Mouse (Mus musculus) bone marrow macrophage, adult 2 months (primary cell): ENCODE data around the gene Zfp473. TPM values are rescaled to one million over a fixed set of nuclear protein-coding genes. Genes with fewer than 3 reads are reported as not detected.

Experiments used
- H3K27ac ChIP-seq: 2 replicates; pipeline ENCODE4 v1.5.1; 2012; ENCODE audit warnings: low read depth, low read length; ENCODE audit not compliant: insufficient read depth
- H3K4me1 ChIP-seq: 2 replicates; pipeline ENCODE4 v1.6.1; 2012; ENCODE audit warnings: low read length; ENCODE audit not compliant: control insufficient read depth, insufficient read depth
- H3K4me3 ChIP-seq: 2 replicates; pipeline ENCODE4 v1.5.1; 2012; ENCODE audit warnings: mild to moderate bottlenecking, low read length, moderate library complexity; ENCODE audit not compliant: insufficient read depth
- CTCF ChIP-seq: IDR thresholded peaks from 2 replicates; pipeline ENCODE4 v1.5.1; 2012; ENCODE audit warnings: low read depth, mild to moderate bottlenecking, low read length, moderate library complexity
- POLR2A ChIP-seq: IDR thresholded peaks from 2 replicates; pipeline ENCODE4 v1.6.1; 2012; ENCODE audit warnings: mild to moderate bottlenecking, low read depth, low read length, borderline replicate concordance
- polyA plus RNA-seq: library from polyadenylated mRNA; stranded (reverse); fragments of >200 nt; gene quantifications from 2 replicates; pipeline ENCODE4 v1.2.4, GENCODE M21; 2012; ENCODE audit not compliant: missing spikeins, insufficient read depth, insufficient read length

Zfp473 gene
- polyA plus RNA-seq, 1 experiment, result 0.71 TPM

GRCm38 (mm10) chr7:44701921-44702320 is 48.9 kb downstream of the Zfp473 start:
- no peaks in the 10 kb centered on the region for H3K4me1 ChIP-seq
- H3K4me3 ChIP-seq, result no peak overlapping the region
- TF ChIP-seq POLR2A, result no peak
- TF ChIP-seq CTCF, result no peak
- no peak overlapping the region for H3K27ac ChIP-seq

GRCm38 (mm10) chr7:44697980-44698379 is 52.9 kb downstream of the Zfp473 start:
- no peak for TF ChIP-seq CTCF
- no peak for TF ChIP-seq POLR2A
- H3K4me3 ChIP-seq, result no peak overlapping the region
- H3K27ac ChIP-seq, result no peak overlapping the region
- H3K4me1 ChIP-seq, result no peaks in the 10 kb centered on the region

DNA sequence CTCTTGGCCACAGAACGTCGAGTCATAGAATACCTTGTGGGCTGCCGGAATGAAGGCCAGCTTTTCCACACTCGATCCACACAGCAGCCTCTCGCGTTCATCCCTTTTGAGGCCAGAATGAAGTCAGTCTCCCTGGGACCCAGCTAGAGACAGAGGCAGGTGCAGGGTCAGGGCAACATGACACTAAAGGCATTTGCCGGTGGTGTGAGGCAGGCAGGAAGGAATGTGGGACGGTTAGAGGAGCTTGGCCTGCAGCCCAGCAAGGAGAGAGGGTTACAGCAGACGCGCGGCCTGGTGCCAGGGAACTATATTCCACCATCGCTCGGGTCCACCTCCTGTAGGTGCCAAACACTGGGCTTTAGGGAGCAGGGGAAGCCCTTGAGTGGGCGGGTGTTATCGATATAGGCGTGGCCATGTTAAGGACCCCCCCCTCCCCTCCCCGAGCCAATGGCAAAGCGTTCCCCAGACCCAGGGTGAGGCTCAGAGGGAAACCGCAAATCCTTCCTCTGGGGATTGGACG is 53.6 kb downstream of the Zfp473 start:
- TF ChIP-seq CTCF, result no peak
- no peak for TF ChIP-seq POLR2A
- Histone ChIP-seq H3K4me1 (no peaks in the 10 kb centered on the region), H3K4me3 (no peak overlapping the region), H3K27ac (no peak overlapping the region)

GRCm38 (mm10) chr7:44695223-44695622 is 55.6 kb downstream of the Zfp473 start:
- TF ChIP-seq POLR2A (no peak), CTCF (no peak)
- Histone ChIP-seq H3K4me1 (no peaks in the 10 kb centered on the region), H3K27ac (no peak overlapping the region), H3K4me3 (no peak overlapping the region)

- no peak overlapping the region for H3K27ac ChIP-seq
- H3K4me1 ChIP-seq, result no peaks in the 10 kb centered on the region
- TF ChIP-seq CTCF (no peak), POLR2A (no peak)
These were observed 57.2 kb downstream of the Zfp473 start for GRCm38 (mm10) chr7:44693427-44694175.

DNA sequence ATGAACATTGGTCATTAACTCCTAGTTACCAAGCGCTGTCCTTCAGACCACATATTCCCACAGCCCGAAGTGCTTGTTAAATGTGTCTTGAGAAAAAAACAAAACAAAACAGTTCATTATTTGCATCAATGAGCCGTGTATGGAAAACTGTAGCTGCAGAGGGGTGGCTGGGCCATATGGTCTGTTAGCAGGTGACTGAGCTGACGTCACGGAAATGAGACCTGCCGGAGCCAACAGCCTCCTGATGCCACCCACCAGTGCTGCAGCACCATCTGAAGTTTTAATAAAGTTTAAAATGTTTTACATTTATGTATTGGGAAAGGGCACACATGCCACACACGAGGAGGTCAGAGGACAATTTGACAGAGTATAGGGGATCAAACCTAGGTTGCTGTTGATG is 61.5 kb downstream of the Zfp473 start:
- no peak overlapping the region for H3K4me3 ChIP-seq
- H3K4me1 ChIP-seq, result no peaks in the 10 kb centered on the region
- no peak overlapping the region for H3K27ac ChIP-seq
- no peak for TF ChIP-seq POLR2A
- no peak for TF ChIP-seq CTCF

More at GRCm38 (mm10) chr7:44693427-44694175, 57.2 kb downstream of the Zfp473 start:
- no peak overlapping the region for H3K4me3 ChIP-seq

- Histone ChIP-seq H3K27ac (no peak overlapping the region), H3K4me3 (no peak overlapping the region), H3K4me1 (no peaks in the 10 kb centered on the region)
- TF ChIP-seq CTCF (no peak), POLR2A (no peak)
These were observed 62.0 kb downstream of the Zfp473 start for GRCm38 (mm10) chr7:44688890-44689289.

DNA sequence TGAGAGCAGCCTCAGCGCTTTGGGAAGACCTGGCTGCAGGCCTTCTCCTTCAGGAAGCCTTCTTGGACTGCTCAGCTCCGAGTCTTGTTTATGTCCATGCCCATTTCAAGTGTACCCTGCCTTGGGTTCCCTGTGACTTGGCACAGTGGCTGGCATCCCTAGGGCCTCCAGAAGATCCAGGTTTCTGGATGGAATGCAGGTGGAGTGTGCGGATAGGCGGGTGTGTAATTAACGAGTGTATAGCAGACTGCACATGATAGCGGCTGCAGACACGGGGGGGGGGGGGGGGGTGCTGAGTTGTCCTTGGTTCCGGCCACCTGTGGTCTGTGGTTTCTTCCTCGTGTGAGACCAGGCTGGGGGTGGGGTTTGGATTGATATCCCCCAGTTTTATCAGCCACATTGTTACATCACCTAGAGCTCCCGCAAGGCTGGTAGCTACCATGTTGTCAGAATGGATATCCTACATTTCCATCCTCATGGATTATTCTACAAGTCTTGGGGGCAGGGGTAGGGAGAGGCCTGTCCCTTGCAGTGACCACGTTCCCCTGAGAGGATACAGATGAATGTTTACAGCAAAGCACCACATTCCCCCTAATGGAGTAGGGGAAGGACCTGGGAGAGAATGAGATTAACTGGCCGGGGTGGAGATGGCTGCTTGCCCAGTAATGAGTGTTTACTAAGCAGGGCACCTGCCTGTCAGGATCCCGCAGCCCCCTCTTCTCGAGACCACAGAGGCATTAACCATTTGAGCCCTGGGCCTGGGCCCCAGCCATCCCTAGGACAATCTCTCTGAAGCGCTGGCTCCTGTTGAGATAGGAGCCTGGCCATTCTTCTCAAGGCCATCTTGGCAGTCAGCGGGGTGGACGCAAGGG is 65.1 kb downstream of the Zfp473 start:
- Histone ChIP-seq H3K27ac (no peak overlapping the region), H3K4me3 (no peak overlapping the region), H3K4me1 (no peaks in the 10 kb centered on the region)
- TF ChIP-seq CTCF, result no peak
- no peak for TF ChIP-seq POLR2A

GRCm38 (mm10) chr7:44683656-44684055 is 67.2 kb downstream of the Zfp473 start:
- no peak overlapping the region for H3K4me3 ChIP-seq
- no peak for TF ChIP-seq POLR2A
- no peak for TF ChIP-seq CTCF
- H3K4me1 ChIP-seq, result no peaks in the 10 kb centered on the region
- H3K27ac ChIP-seq, result no peak overlapping the region

Other genes with a start within 250 kb of the Zfp473 start
- not detected in 2 replicates for gene Mybpc2, start 226.4 kb downstream of the Zfp473 start, polyA plus RNA-seq
- gene Spib, start 219.0 kb downstream of the Zfp473 start, polyA plus RNA-seq, result 0.32 and 0.43 TPM in 2 replicates
- gene Pold1, start 202.2 kb downstream of the Zfp473 start, polyA plus RNA-seq, result 18.7 and 25.8 TPM in 2 replicates
- 98.8 and 104 TPM in 2 replicates for gene Nr1h2, start 197.1 kb downstream of the Zfp473 start, polyA plus RNA-seq
- 218 and 224 TPM in 2 replicates for gene Napsa, start 178.7 kb downstream of the Zfp473 start, polyA plus RNA-seq
- gene Kcnc3, start 160.4 kb downstream of the Zfp473 start, polyA plus RNA-seq, result 0.36 and 1.6 TPM in 2 replicates
- gene Myh14, start 80.2 kb downstream of the Zfp473 start, polyA plus RNA-seq, result not detected in 2 replicates
- gene Izumo2, start 42.3 kb downstream of the Zfp473 start, polyA plus RNA-seq, result not detected in 2 replicates
- gene Vrk3, start 2.6 kb downstream of the Zfp473 start, polyA plus RNA-seq, result 39.8 and 42.0 TPM in 2 replicates
- gene Nup62, start 65.0 kb upstream of the Zfp473 start, polyA plus RNA-seq, result 30.8 and 36.7 TPM in 2 replicates
- 1.2 and 3.5 TPM in 2 replicates for gene Il4i1, start 65.3 kb upstream of the Zfp473 start, polyA plus RNA-seq
- gene Atf5, start 65.6 kb upstream of the Zfp473 start, polyA plus RNA-seq, result 28.4 and 32.8 TPM in 2 replicates
- 36.9 and 45.3 TPM in 2 replicates for gene Akt1s1, start 97.9 kb upstream of the Zfp473 start, polyA plus RNA-seq
- gene Tbc1d17, start 98.0 kb upstream of the Zfp473 start, polyA plus RNA-seq, result 69.5 and 76.1 TPM in 2 replicates
- gene Pnkp, start 106.1 kb upstream of the Zfp473 start, polyA plus RNA-seq, result 31.2 and 48.7 TPM in 2 replicates
- 90.1 and 105 TPM in 2 replicates for gene Ptov1, start 118.7 kb upstream of the Zfp473 start, polyA plus RNA-seq
- gene Med25, start 141.7 kb upstream of the Zfp473 start, polyA plus RNA-seq, result 32.3 and 33.4 TPM in 2 replicates
- 11.3 and 14.1 TPM in 2 replicates for gene Fuz, start 145.0 kb upstream of the Zfp473 start, polyA plus RNA-seq
- gene Ap2a1, start 178.4 kb upstream of the Zfp473 start, polyA plus RNA-seq, result 42.3 and 56.7 TPM in 2 replicates
- gene Tsks, start 192.2 kb upstream of the Zfp473 start, polyA plus RNA-seq, result not detected in 2 replicates
- 0.99 and 2.3 TPM in 2 replicates for gene Cpt1c, start 223.8 kb upstream of the Zfp473 start, polyA plus RNA-seq
- gene Prmt1, start 235.5 kb upstream of the Zfp473 start, polyA plus RNA-seq, result 54.4 and 61.6 TPM in 2 replicates
- gene Irf3, start 246.6 kb upstream of the Zfp473 start, polyA plus RNA-seq, result 91.0 and 94.7 TPM in 2 replicates
- gene Bcl2l12, start 247.7 kb upstream of the Zfp473 start, polyA plus RNA-seq, result 15.3 and 16.0 TPM in 2 replicates